Mouse (Mus musculus): ENCODE measurements at regions not wholly inside any gene's neighbourhood (a gene's known extent, or its start where the extent isn't known, plus 50 kb on each side); places are given as distances from the start of the nearest gene placed in this dataset.

DNA sequence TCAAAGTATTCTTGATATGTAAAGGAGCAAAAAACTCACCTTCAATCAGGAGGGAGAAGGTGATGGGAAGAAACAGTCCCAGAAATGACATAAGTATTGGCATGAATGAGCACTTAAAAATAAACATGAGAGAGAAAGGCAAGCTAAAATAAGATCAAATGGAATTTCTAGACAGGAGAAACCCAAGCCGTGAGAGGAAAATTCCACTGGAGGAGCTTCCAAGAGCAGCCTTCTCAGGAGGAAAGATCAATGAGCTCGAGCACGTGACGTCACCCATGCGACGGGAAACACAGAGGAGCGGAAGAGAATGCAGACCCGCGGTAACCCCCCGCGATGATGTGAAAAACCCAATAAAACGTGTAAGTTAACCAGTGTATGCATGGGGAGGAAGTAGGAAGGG, 274.6 kb downstream of the Lyplal1 start:
- DNase-seq (ENCODE audit: low spot score in 2 of 2): peak; percentile 38 to 39

- DNase-seq (ENCODE audit: low spot score in 2 of 2): peak; percentile 50 to 74
Observed at GRCm38 (mm10) chr1:185847161-185847560, 269.9 kb downstream of the Lyplal1 start.

GRCm38 (mm10) chr1:185850590-185850989, 266.5 kb downstream of the Lyplal1 start:
- DNase-seq (ENCODE audit: low spot score in 2 of 2): no peak

DNA sequence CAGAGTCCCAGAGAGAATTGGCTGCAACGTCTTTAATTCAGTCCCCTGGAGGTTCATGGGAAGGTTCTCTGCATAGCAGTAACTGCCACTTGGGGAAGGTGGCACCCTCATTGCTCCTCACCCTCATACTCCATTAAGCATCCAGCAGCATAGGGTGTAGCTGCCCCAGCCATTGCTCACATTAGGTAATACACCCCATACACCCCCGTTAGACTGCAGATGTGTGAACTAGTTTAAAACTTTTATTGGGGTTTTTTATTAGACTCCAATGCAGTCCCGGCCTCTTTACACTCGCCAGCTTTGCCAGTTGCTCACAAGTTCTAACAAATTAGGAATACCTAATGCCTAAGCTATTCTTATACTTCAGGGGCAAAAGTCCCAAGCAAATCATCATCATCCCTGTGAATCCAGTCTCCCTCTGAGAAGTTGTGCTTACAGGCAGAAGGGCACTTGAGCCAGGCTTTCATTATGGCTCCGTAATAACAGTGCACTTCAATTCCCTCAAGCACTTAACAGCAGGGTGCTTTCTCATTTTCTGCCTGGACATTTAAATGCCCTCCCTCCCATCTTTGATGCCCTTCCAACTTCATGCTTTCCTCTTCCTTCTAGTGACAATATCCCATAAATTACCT, 265.7 kb downstream of the Lyplal1 start:
- no peak for DNase-seq (ENCODE audit: low spot score in 2 of 2)

DNA sequence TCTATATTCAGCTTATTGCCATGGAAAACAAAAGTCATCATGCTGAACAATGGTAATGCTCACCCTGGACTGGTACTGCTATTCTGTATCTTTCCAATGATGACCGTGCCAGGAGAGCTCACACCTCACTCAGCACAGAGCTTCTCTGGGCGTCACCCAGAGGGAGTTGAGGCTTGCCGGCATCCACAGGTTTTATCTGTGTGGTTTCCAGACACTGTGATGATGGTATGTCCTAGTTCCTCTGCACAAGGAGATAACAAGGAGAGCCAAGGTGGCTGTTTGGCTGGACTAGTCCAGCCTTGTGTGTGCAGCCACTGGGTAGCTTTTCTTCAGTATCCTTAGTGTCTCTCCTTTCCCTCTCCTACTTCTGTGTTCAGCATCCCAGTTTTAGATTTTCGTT, 255.4 kb downstream of the Lyplal1 start:
- DNase-seq (ENCODE audit: low spot score in 2 of 2): no peak

- DNase-seq (ENCODE audit: low spot score in 2 of 2): no peak
Observed at GRCm38 (mm10) chr1:185865945-185866344, 251.2 kb downstream of the Lyplal1 start.

DNA sequence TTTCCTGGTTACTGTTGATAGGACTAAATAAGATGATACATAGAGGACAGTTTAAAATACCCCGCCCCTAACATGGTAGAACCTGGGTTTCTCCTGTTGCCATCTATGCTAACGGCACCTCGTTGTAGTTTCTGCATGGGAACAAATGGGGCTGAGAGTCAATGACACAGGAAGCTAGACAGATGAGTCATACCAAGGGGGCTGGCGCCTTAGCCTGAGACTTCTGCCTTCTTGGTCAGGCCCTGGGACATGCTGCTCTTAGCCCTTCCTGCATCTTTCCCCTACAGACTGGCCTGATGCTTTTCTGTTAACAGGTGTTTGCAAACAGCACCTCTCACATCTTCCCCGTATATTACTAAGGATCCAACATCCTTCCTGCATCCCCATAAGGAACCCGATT, 250.5 kb downstream of the Lyplal1 start:
- DNase-seq (ENCODE audit: low spot score in 2 of 2): no peak

GRCm38 (mm10) chr1:185867018-185867417, 250.1 kb downstream of the Lyplal1 start:
- no peak for DNase-seq (ENCODE audit: low spot score in 2 of 2)

GRCm38 (mm10) chr1:185868721-185869120, 248.4 kb downstream of the Lyplal1 start:
- DNase-seq (ENCODE audit: low spot score in 2 of 2): no peak

GRCm38 (mm10) chr1:185887031-185887430, 230.1 kb downstream of the Lyplal1 start:
- DNase-seq (ENCODE audit: low spot score in 2 of 2): no peak

DNA sequence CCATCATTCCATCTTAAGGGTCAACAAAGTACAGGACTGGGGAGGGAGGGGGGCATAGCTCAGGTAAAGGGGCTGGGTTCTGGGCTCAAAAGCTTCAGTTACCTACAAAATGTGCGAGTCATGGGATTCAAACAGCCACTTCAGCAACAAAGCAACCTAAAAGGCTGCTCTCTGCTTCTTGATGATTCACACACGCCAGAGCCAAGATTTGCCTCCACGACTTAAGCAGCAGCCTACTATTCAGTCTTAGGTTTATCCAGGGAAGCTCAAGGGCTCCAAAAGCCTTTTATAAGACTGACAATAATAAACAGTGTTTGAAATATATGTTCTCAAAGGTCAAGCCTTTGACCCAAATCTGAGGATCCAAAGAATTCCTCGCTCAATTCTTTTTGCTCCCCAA, 225.3 kb downstream of the Lyplal1 start:
- DNase-seq (ENCODE audit: low spot score in 2 of 2): no peak

DNA sequence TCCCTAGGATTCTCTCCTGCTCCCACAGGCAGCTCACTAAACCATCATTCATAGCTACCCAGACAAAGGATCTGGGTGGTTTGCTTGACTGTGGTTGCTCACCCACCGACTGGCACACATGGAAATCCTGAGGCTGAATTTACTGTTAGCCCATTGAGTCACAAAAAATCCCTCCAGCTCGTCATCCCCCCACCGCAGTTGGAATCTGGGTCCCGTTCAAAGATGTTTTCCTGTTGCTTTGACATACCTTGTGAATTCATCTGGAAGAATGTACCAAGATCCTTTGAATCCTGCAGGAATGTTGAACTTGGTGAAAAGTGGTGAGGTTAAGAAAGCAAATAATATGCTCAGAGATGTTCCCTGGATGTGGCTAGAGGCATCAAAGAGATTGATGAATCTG, 223.7 kb downstream of the Lyplal1 start:
- DNase-seq (ENCODE audit: low spot score in 2 of 2): no peak

- peak; percentile 36 to 48 for DNase-seq (ENCODE audit: low spot score in 2 of 2)
Observed at GRCm38 (mm10) chr1:185898475-185898874, 218.6 kb downstream of the Lyplal1 start.

DNA sequence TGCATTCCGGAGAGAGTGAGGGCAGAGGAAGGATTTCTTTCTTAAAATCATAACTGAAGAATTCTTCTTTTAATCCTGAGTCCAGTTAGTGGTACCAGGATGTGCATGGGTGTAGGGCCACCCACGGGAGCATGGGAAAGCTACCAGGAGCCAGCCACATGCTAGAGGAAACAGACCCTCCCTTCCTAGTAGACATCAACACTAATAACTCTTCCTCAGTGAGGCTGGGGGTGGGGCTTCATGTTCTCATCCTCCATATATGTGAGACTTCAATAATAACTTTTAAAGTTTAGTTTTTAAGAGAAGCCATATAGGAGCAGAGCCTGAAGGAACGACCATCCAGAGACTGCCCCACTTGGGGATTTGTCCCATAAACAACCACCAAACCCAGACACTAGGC, 216.8 kb downstream of the Lyplal1 start:
- DNase-seq (ENCODE audit: low spot score in 2 of 2): no peak

GRCm38 (mm10) chr1:185902395-185902794, 214.7 kb downstream of the Lyplal1 start:
- DNase-seq (ENCODE audit: low spot score in 2 of 2): no peak

GRCm38 (mm10) chr1:185905666-185906065, 211.4 kb downstream of the Lyplal1 start:
- DNase-seq (ENCODE audit: low spot score in 2 of 2): no peak

- DNase-seq (ENCODE audit: low spot score in 2 of 2): no peak
Observed at GRCm38 (mm10) chr1:185915579-185915978, 201.5 kb downstream of the Lyplal1 start.

- no peak for DNase-seq (ENCODE audit: low spot score in 2 of 2)
Observed at GRCm38 (mm10) chr1:185918663-185919062, 198.4 kb downstream of the Lyplal1 start.

DNA sequence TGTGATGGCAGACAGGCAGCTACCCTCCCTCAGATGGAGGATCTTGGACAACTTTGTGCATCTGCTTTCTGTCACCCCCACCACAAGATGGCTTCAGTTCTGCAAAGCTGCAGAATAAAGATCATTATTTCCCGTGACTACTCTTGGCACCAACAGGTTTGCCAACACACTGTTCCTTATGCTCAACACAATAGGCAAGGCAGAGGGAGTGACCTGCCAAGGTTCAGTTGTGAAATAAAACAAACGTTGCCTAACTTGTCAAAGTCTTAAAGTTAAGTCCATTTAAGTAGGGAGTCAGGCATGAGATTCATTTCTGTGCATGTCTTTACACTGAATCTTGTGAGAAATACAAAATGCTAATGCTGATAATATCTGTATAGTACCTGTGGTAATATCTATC, 193.4 kb downstream of the Lyplal1 start:
- no peak for DNase-seq (ENCODE audit: low spot score in 2 of 2)

GRCm38 (mm10) chr1:185929000-185929399, 188.1 kb downstream of the Lyplal1 start:
- DNase-seq (ENCODE audit: low spot score in 2 of 2): no peak

DNA sequence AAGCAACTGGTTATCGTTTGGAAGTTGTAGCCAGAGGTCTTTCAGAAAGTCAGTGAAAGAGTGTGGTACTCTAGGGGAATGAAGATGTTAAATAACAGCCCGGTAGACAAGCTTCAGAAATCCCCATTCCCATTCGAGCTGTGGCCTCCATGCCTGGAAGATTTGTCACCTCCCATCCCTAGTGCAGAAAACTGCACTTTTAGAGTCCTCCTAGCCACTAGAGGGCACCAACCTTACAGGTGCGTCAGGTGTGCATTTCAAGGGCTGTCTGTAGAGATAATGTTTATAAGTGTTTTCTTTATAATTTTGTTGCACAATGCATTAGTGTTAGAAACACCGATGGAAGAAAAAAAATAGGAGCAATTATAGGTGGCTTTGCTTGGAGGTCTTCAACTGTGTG, 187.3 kb downstream of the Lyplal1 start:
- DNase-seq (ENCODE audit: low spot score in 2 of 2): no peak

DNA sequence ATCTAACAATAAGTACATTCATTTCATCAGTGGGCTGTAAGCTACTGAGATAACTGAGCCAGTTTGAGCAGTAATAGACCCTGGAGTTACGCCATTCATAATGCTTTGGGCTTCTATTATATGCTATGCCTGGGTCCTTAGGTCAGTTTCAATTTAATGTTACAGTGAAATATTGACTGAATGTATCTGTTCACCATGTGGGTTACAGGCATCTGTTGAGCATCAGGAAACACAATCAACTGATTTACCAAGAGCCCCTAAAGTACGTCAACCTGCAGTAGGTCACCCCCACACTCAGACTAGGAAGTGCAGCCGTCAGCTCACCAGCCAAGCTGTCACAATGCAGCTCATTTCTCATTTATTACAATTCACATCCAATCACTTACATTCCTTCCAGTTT, 183.5 kb downstream of the Lyplal1 start:
- DNase-seq (ENCODE audit: low spot score in 2 of 2): no peak

GRCm38 (mm10) chr1:185937026-185937425, 180.1 kb downstream of the Lyplal1 start:
- no peak for DNase-seq (ENCODE audit: low spot score in 2 of 2)

- DNase-seq (ENCODE audit: low spot score in 2 of 2): no peak
Observed at GRCm38 (mm10) chr1:185939914-185940313, 177.2 kb downstream of the Lyplal1 start.
